Mouse (Mus musculus): ENCODE results near the gene Dbt. TPM values are rescaled to one million over a fixed set of nuclear protein-coding genes. Genes with fewer than 3 reads are reported as not detected.
A peak's percentile ranks its signal among the peaks of the same experiment; 100 is the strongest.

Dbt gene
- polyA plus RNA-seq, 1 experiment: not detected

DNA sequence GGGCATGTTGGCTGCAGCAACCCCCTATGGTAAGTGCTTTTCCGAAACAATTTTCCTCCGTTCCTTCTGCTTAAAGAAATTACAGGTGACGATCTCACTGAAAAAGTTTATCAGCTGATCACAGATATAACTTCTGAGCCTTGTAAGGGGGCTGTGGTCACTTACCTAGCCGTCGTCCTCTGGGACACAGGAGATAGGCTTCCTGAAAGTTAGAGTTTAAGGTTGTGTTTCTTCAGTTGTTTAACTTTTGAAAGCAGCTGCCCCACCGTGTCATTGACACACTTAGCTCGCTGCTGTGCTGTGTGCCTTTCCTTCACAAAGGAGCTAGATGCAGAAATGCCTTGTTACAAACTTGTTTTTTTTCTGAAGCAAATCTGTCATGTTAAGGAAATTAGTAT lies 50.2 kb downstream of the Dbt start:
- TF ChIP-seq CTCF (IDR thresholded peaks at IDR 0.05; ENCODE audit: insufficient read depth, low read depth, low read length) (no peak), POLR2A (IDR thresholded peaks at IDR 0.05; ENCODE audit: insufficient read depth, low read depth, low read length) (no peak)
- WGBS: 79% methylated on average over 7 of the region's 7 CpGs
- H3K4me1 ChIP-seq (ENCODE audit: control insufficient read depth, insufficient read depth, low read length): no peaks in the 10 kb centered on the region
- no peak overlapping the region for H3K27ac ChIP-seq (ENCODE audit: insufficient read depth, low read depth, low read length)
- H3K4me3 ChIP-seq (ENCODE audit: insufficient read depth, low read depth, low read length): no peak overlapping the region

GRCm38 (mm10) chr3:116570628-116571027 lies 57.8 kb downstream of the Dbt start:
- no peak for TF ChIP-seq POLR2A (IDR thresholded peaks at IDR 0.05; ENCODE audit: insufficient read depth, low read depth, low read length)
- no peak for TF ChIP-seq CTCF (IDR thresholded peaks at IDR 0.05; ENCODE audit: insufficient read depth, low read depth, low read length)
- H3K4me1 ChIP-seq (ENCODE audit: control insufficient read depth, insufficient read depth, low read length): no peaks in the 10 kb centered on the region
- no peak overlapping the region for H3K27ac ChIP-seq (ENCODE audit: insufficient read depth, low read depth, low read length)
- no peak overlapping the region for H3K4me3 ChIP-seq (ENCODE audit: insufficient read depth, low read depth, low read length)
- 75% methylated on average over 2 of the region's 2 CpGs for WGBS

GRCm38 (mm10) chr3:116577286-116577685 lies 64.4 kb downstream of the Dbt start:
- Histone ChIP-seq H3K4me1 (ENCODE audit: control insufficient read depth, insufficient read depth, low read length) (no peaks in the 10 kb centered on the region), H3K27ac (ENCODE audit: insufficient read depth, low read depth, low read length) (no peak overlapping the region), H3K4me3 (ENCODE audit: insufficient read depth, low read depth, low read length) (no peak overlapping the region)
- TF ChIP-seq CTCF (IDR thresholded peaks at IDR 0.05; ENCODE audit: insufficient read depth, low read depth, low read length) (no peak), POLR2A (IDR thresholded peaks at IDR 0.05; ENCODE audit: insufficient read depth, low read depth, low read length) (no peak)
- WGBS: 68% methylated on average over 3 of the region's 3 CpGs

GRCm38 (mm10) chr3:116582201-116582600 lies 69.3 kb downstream of the Dbt start:
- Histone ChIP-seq H3K4me3 (ENCODE audit: insufficient read depth, low read depth, low read length) (no peak overlapping the region), H3K4me1 (ENCODE audit: control insufficient read depth, insufficient read depth, low read length) (no peaks in the 10 kb centered on the region), H3K27ac (ENCODE audit: insufficient read depth, low read depth, low read length) (no peak overlapping the region)
- TF ChIP-seq POLR2A (IDR thresholded peaks at IDR 0.05; ENCODE audit: insufficient read depth, low read depth, low read length) (no peak), CTCF (IDR thresholded peaks at IDR 0.05; ENCODE audit: insufficient read depth, low read depth, low read length) (no peak)
- WGBS: 94% methylated on average over 9 of the region's 9 CpGs

- TF ChIP-seq POLR2A (IDR thresholded peaks at IDR 0.05; ENCODE audit: insufficient read depth, low read depth, low read length) (no peak), CTCF (IDR thresholded peaks at IDR 0.05; ENCODE audit: insufficient read depth, low read depth, low read length) (no peak)
- no peaks in the 10 kb centered on the region for H3K4me1 ChIP-seq (ENCODE audit: control insufficient read depth, insufficient read depth, low read length)
- H3K4me3 ChIP-seq (ENCODE audit: insufficient read depth, low read depth, low read length): peak overlapping the region; percentile 76
- H3K27ac ChIP-seq (ENCODE audit: insufficient read depth, low read depth, low read length): peak overlapping the region; percentile 82
- WGBS: 2% methylated on average over 22 of the region's 22 CpGs
Measured at GRCm38 (mm10) chr3:116594076-116594727, 81.3 kb downstream of the Dbt start.

DNA sequence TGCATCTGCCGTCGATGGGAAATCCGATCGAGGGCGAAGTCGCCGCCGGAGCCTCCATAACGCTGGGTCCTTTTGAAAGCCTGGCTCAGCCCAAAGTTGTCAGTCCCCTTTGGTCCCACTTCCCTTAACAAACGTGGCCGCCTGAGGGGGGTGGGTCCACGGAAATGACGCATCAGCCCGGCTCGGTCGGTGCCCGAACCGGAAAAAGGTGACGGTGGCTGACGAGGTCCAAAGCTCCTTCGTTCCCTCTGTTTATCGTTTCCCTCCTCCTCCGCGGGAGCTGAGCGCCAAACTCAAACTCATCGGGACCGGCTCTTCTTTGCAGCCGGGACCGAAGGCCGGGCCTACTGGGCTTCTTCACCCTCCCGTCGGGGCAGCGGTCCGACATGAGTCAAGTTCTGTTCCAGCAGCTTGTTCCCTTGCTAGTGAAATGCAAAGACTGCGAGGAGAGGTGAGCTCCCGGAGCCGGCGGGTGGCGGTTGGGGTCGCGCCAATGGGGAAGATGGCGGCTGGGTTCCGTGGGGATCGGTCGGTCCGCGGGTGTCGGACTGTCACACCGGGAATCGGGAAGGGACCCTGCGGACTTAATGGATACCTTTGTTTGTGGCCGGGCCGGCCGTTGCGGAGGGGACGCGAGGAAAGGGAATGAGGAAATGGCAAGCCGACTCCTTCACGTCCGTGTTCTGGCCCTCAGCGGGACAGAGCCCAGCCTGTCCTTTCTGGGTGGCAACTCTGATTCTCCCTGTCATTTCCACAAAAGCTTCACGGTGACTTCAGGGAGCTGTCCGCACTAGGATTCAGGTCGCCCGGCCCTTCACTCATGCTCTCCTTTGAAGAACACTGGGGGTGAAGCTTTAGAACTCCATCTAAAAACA lies 82.1 kb downstream of the Dbt start, which contains the start of gene Sass6:
Gene Sass6 (plus strand): TSS at position 255 of the 875 bp plus-strand sequence.
- peak within 1 kb of the TSS; percentile 82 for H3K27ac ChIP-seq (ENCODE audit: insufficient read depth, low read depth, low read length)
- WGBS: under 1% methylated on average over 65 of the region's 65 CpGs
- TF ChIP-seq CTCF (IDR thresholded peaks at IDR 0.05; ENCODE audit: insufficient read depth, low read depth, low read length): no peak
- peak; percentile 39; the same call in 1 of the 2 replicates for TF ChIP-seq POLR2A (IDR thresholded peaks at IDR 0.05; ENCODE audit: insufficient read depth, low read depth, low read length)

DNA sequence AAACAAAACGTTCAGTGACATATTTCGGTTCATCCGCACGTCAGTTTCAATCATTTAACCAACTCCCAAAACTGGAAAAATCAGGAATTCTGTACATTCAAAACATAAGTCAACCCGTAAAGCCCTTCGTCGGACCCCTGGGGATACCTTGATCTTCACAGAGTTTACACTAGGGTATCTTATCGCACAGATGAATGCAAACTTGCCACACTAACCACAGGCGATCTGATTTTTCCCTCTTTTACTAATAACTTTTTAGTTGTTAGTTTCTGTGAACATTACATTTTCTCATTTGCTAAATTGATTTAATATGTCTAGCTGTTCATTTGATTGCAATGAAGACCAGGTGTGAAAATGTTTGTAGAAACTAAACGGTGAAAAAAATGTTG lies 82.7 kb downstream of the Dbt start:
- TF ChIP-seq CTCF (IDR thresholded peaks at IDR 0.05; ENCODE audit: insufficient read depth, low read depth, low read length) (no peak), POLR2A (IDR thresholded peaks at IDR 0.05; ENCODE audit: insufficient read depth, low read depth, low read length) (no peak)
- Histone ChIP-seq H3K27ac (ENCODE audit: insufficient read depth, low read depth, low read length) (no peak overlapping the region), H3K4me1 (ENCODE audit: control insufficient read depth, insufficient read depth, low read length) (no peaks in the 10 kb centered on the region), H3K4me3 (ENCODE audit: insufficient read depth, low read depth, low read length) (peak overlapping the region; percentile 76)
- 9% methylated on average over 10 of the region's 10 CpGs for WGBS

More for the DNA sequence above, 82.1 kb downstream of the Dbt start, which contains the start of gene Sass6:
- peak within 1 kb of the TSS; percentile 76 for H3K4me3 ChIP-seq (ENCODE audit: insufficient read depth, low read depth, low read length)
- no peaks in the 10 kb centered on the region for H3K4me1 ChIP-seq (ENCODE audit: control insufficient read depth, insufficient read depth, low read length)

Other genes starting within 250 kb of the Dbt start
- not detected in 2 replicates for gene Cdc14a, start 89.0 kb upstream of the Dbt start, polyA plus RNA-seq (2012; ENCODE audit: insufficient read depth, insufficient read length, low replicate concordance, missing spikeins)
- not detected in 2 replicates for gene Rtca, start 4.9 kb upstream of the Dbt start, polyA plus RNA-seq (2012; ENCODE audit: insufficient read depth, insufficient read length, low replicate concordance, missing spikeins)
- gene Lrrc39, start 49.9 kb downstream of the Dbt start, polyA plus RNA-seq (2012; ENCODE audit: insufficient read depth, insufficient read length, low replicate concordance, missing spikeins): not detected in 2 replicates
- gene Sass6, start 81.9 kb downstream of the Dbt start, polyA plus RNA-seq (2012; ENCODE audit: insufficient read depth, insufficient read length, low replicate concordance, missing spikeins): not detected in 2 replicates
- not detected in 2 replicates for gene Trmt13, start 101.5 kb downstream of the Dbt start, polyA plus RNA-seq (2012; ENCODE audit: insufficient read depth, insufficient read length, low replicate concordance, missing spikeins)
- not detected in 2 replicates for gene Mfsd14a, start 149.6 kb downstream of the Dbt start, polyA plus RNA-seq (2012; ENCODE audit: insufficient read depth, insufficient read length, low replicate concordance, missing spikeins)
- gene Gm43191, start 168.2 kb downstream of the Dbt start, polyA plus RNA-seq (2012; ENCODE audit: insufficient read depth, insufficient read length, low replicate concordance, missing spikeins): not detected in 2 replicates
- not detected in 2 replicates for gene Slc35a3, start 199.8 kb downstream of the Dbt start, polyA plus RNA-seq (2012; ENCODE audit: insufficient read depth, insufficient read length, low replicate concordance, missing spikeins)

All from olfactory bulb, adult 2 months (tissue).